Mouse (Mus musculus): ENCODE data around the gene Mgat5. TPM values are rescaled to one million over a fixed set of nuclear protein-coding genes. Genes with fewer than 3 reads are reported as not detected.

Mgat5 gene
- total RNA-seq, 2 experiments from 2014 or later: 1.1 to 1.2 TPM

DNA sequence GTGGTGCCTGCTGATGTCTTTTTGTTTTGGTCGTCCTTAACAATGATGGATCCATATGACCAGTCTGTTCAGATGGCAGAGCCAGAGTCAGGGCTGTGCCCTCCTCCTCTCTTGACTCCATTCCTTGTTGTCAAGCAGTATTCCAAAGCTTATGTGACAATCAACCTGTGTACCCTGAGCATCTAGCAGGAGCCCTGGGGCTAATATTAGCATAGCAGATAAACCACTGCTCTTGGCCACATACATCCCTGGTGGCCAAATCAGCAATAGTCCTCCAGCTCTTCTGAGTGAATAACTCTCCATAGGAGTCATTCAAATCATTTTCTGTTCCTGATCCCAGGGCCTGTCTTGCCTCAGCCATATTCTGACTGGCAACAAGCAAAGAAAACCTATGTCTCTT, 211.1 kb downstream of the Mgat5 start:
- intact Hi-C loops (cut with DNase I): no loop called here

DNA sequence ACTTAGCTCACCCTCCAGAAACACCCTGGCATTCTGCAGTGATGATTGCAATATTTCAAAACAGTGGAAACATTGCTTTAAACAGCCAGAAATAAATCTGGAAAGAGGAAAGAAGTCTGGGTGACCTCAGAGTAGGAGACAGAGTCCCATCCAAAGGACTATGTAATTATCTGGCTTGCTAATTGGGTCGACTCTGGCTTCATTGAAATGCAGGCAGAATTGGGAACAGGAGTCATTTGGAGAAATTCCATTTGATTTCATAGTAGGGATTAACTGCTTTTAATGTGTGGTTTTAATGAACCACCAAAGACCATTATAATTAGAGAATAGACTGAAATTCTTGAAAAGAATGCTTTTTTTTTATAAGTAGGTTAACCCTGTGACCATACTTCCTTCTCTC, 212.2 kb downstream of the Mgat5 start:
- intact Hi-C loops (cut with DNase I): no loop called here
- DNase-seq: no peak

More for the DNA sequence above, 211.1 kb downstream of the Mgat5 start:
- DNase-seq: no peak

DNA sequence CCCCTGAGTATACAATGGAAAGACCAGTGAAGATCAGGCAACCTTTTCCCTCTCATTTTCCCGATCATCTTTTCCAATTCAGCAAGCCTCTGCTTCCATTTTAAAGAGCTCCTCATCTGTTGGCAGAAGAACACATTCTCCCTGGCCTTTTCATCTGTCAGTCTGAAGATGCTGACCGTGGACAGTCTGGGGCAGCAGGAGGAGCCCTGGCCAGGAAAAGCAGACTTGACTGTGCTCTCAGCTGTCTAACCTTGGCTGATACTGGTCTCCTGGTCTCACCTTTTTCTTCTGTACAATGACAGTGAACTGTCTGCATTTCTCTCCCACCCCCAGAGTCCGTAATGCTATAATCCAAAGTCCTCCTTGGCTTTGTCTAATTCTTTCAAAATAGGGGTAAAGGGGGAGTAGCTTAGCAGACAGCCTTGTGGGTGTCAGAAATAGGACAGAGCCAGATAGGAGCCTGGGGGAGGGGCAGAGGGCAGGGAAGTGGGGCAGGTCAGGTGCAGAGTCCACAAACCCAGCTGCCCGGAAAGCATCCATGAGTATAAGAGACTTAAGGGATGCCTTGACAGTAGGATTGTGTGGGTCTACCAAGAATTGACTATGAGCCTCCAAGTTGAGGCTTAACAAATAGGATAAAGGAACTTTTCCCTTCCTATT, 214.2 kb downstream of the Mgat5 start:
- no peak for DNase-seq
- intact Hi-C loops (cut with DNase I): no loop called here

DNA sequence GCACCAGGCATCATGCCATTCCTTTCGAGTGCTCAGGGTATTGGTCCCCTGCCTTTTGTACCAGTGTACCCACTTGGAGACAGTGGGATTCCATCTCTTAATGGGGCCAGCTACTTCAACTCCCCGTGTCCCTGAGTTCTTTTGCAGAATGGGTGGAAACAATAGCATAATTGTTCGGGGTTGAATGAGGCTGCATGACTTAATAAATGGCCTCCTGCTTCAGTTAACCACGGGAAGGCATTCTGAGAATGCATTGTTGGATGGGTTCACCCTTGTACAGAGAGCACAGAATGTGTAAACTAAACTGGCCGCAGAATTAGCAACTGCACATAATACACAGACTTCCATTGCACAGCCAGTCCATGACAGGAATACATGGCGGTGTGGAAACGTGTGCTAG, 214.8 kb downstream of the Mgat5 start:
- intact Hi-C loops (cut with DNase I): no loop called here
- no peak for DNase-seq

DNA sequence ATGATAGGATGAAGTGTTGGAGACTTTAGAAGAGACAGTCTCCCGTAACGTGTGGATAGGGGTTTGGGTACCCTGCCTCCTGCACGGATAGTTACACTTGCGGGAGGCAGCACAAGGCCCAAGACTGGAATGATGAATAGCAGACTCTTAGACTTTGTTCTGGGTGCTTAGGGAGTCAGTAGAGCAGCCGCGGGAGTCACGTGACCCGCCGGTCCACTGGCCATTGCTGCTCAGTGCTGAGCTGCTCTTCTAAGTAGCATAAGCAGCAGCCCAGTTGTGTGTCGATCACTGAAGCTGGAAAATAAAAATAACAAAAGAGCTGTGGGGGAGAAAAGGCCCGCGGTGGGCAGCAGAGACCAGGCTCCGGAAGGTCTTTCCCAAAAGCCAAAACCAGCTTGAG, 215.6 kb downstream of the Mgat5 start:
- no peak for DNase-seq
- intact Hi-C loops (cut with DNase I): no loop called here

DNA sequence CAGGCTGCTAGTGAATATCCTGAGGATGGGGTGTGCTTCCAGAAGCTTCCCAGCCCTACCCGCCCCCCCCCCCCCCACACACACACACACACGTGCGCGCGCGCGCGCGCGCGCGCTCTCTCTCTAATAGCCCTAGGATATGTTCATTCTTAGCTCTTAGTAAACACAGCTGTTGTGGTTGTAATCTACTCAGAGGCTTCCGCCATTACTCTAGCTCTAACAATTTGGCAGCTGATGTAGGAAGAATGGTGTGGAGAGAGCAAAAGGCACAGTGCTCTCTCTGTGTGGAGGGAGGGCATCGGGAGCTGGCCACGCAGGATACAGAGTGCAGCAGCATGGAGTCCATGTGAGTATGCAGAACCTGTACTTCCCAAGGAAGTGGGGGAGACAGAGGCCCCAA, 216.0 kb downstream of the Mgat5 start:
- DNase-seq: no peak
- intact Hi-C loops (cut with DNase I): no loop called here

DNA sequence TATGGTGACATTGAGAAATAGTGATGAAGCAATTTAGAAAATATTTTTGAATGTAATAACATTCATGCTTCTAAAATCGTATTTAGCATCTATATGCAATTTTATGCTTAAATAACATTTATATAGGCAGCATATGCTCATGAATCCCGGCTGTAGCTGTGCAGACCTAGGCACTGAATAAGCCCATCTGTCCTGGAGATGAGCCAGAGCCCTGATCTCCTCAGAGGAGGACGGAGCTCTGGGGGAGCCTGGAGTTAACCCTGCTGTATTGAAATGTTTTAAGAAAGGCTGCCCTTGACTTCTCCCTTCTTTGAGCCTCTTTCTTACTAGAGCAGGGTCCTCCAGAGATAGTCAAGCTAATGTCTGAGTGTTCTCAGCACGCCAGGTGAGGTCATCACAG, 217.8 kb downstream of the Mgat5 start:
- no peak for DNase-seq
- intact Hi-C loops (cut with DNase I): no loop called here

DNA sequence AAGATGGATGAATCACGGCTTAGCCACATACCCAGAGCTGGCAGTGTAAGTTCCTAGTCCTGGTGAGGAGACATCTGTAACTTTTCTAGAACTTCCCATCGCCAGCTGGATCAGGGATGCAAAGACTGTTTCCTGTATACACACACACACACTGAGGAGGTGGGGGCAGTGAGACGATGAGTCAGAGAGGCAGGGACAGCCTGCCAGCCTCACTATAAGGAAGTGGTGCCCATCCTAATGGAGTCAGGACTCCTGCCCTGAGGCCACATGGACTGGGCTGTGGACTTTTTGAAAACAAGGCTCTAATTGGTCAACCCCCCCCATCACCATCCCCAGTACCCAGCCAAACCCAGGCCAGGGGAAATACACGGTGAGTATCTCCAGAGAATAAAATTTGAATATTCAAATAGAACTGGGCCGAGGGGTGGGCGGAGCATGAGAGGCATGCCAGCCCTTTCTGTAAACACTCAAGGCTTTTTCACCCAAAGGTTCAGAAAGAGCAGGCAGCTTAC, 220.3 kb downstream of the Mgat5 start:
- DNase-seq: no peak
- intact Hi-C loops (cut with DNase I): no loop called here

DNA sequence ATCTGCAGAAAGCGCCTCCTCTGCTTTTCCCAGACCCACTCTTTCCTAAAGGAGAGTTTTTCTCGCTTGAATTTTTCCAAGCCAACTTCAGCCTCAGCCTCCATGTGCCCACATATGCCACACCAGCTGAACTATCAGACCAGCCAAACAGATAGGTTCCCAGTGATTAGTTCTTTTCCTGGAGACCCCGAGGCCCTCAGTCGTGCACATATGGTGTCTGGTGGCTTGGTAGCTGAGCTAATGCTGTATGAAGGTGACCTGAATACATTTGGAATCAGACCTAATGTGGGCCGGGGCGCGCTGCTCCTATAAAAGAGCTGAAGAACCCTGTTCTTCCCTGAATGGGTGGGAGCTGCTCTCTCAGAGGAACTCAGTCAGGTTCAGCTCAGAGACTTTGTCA, 225.5 kb downstream of the Mgat5 start:
- intact Hi-C loops (cut with DNase I): no loop called here
- no peak for DNase-seq

DNA sequence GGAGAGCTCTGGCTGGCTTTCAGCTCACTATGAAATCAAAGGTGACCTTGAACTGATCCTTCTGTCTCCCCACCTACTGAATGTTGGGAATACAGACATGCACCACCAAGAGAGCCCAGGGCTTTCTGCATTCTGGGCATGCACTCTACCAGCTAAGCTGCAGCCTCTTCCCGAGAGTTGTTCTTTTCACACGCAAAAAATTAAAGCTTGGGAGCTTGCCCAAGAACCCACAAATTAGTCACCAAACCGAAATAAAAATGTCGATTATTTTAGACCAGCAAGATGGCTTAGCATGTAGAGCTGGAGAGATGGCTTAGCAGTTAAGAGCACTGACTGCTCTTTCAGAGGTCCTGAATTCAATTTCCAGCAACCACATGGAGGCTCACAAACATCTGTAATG, 230.0 kb downstream of the Mgat5 start:
- intact Hi-C loops (cut with DNase I): no loop called here
- no peak for DNase-seq

DNA sequence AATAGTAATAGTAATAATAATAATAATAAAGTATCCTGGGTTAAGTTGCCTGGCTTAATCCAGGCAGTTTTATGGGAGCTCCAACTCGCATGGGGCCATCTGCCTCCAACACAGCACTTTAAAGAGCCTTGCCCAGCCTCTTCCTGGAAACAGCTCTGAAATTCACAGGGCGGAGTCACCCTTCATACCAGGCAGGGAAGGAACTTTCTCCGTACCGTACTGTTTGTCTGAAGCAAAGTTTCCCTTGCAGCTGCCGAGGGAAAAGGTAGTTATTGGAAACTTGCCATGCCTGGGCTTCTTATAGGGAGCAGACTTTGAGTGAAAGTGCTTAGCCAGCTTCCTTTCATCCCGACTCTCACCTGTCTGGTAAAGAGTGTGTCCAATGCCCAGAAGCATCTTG, 232.3 kb downstream of the Mgat5 start:
- DNase-seq: no peak
- intact Hi-C loops (cut with DNase I): no loop called here

DNA sequence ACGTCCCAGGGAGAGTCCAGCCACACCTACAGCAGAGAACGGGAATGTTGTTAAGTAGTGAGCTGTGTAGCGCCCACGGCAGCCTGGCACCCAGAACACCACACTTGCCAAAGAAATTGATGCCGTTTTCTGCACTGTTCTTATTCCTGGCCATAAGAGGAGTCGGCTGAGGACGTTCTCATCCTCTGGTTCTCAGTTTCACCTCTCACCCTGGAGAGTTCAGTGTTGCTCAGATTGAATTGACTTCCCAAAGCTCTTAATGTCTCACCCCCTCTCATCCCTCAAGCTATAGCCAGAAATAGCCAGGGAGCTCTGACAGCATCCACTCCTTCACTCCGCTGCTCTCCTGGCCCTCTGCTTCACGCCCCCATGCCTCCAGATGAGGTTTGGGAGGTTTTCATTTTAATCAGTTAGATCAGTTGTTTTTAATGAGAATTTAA, 234.7 kb downstream of the Mgat5 start:
- intact Hi-C loops (cut with DNase I): no loop called here
- no peak for DNase-seq

DNA sequence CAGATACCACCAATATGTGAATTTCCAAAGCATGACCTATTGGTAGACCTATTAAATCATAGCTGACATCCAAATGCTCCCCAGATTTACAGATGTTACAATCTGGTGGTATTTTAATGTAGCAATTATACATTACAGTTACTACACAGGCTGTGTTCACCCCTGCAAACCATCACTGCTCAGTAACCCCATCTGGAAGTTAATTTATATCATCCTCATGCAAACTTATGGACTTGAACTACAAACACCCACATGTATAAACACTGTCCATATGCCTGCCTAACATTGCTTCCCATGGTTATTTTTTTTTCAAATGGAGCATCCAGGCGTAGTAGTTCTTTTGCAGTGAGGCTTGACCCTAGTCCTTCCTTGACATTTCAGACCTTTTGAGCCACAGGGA, 236.2 kb downstream of the Mgat5 start:
- intact Hi-C loops (cut with DNase I): no loop called here
- no peak for DNase-seq

DNA sequence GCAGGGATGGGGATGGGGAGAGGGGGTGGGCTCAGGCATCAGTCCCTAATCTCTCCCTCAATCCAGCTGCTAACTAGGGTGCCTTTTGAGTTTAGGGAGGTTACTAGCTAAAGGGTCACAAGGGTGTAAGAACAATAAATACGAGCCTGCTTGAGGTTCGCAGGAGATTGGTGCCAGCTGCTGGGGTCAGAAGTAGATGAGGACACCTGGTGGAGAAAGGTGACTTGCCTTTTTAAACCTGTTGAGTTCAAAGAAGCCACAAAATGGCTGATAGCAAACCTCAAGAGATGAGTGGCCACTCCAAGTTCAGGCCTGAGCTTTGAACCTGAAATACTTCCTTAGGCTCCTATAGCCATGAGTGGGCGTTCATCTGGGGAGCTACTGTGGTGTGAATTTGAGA, 236.9 kb downstream of the Mgat5 start:
- intact Hi-C loops (cut with DNase I): no loop called here
- DNase-seq: no peak

DNA sequence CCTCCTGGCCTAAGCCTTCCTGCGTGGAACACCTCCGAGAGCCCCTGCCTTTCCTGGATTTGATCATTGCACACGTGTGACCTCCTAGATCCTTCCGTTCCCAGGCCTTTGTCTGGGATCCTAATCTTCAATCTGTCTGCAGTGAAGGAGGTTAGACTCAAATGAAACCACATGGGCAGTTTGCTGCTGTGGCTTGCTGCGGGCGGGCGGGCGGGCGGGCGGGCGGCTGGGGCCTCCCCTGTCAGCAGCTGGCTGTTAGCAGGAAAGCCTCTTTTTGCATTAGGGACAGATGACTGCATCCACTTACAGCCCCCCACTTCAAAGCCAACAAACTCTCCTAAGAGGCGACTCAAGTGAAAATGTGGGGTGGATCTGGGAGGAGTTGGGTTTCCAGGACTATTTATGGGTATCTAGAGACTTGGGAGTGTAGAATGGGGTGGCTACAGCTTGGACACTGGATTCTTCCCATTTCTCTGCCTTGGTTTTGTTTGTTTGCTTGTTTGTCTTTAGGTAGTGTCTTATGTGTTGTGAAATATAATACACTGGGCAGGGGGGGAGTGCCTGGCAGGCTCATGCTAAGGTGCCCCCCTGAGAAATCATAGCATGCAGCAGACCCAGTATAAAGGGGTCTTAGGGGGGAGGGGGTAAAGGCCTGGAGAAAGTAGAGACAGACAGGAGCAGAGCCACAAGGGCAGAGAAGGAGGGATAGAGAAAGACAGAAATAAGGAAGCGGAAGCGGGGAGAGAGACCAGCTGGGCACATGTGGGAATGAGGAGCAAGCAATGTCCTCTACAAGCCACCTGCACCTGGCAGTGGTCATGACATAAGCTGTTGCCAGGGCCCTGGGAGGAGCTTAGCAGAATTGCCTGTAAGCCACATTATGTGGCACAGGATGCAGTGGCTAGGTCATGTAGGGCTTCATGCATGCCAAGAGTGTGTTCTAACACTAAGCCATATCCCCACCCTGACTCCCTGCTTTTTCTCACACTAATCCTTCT, 238.4 kb downstream of the Mgat5 start:
- DNase-seq: no peak
- intact Hi-C loops (cut with DNase I): no loop called here

DNA sequence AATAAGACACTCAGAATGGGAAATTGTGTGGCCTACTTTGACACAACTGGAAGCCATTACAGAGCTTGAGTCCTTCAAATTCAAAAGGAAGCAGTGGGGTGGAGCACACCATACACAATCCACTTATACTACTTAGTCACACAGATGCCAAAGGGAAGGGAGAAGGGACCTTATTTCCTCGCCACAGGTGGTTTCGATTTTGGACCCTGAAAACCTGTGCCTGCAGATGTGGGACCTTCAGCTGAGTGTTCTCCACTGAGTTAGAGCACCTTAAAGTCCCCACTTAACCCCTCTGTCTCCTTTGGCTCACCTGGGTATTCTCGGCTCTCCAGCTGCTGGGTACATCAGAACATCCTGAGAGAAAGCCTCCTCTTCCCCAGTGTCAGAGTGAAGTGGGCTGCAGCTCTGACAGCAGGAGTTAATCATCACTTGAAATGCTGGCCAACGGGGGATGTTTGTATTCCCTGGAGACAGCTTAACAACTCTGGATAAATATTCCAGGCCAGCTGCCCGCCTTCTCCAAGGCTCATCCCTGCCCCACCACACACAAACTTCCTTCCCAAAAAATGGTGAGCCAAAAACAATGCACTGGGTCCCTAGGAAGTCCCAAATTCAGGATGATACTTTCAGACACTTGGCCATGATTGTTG, 240.1 kb downstream of the Mgat5 start:
- no peak for DNase-seq
- intact Hi-C loops (cut with DNase I): no loop called here

DNA sequence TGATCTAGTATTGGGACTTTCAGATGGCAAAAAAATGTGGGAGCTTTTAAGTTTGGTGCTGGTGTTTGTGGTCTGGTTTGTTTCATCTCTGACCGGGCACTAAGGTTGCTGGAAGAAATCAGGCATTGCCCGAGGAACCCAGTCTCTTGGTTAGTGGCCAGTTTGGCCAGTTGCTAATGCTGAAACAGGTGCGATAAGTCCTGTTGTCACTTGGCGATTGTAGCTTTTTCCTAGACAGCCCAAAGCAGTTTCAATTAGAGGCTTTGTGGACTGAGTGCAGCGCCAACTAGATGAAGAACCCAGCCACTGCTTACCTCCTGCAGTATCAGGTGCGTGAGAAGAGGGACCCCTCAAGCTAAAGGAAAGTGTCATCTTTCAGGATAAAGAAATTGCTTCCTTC, 248.6 kb downstream of the Mgat5 start:
- intact Hi-C loops (cut with DNase I): no loop called here
- DNase-seq: no peak

DNA sequence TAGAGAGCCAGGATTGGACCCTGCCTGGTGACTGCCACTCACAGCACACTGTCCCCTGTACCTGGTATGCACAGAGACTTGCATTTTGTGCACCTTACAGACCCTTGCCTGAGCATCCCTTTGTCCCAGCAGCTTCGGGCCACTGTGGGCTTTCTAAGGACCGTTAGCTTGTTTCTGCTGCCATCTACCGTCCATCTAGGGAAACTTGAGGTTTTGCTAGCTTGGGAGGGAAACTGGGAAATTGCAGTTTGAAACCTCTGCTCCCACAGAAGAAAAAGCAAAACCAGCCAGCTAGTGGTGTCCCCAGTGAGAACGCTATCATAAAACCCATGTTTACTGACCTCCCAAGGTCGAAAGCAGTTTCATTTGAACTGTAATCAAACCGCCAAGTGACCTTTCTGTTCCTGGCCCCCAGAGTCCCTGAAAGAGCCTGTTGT, 254.2 kb downstream of the Mgat5 start:
- DNase-seq: no peak
- intact Hi-C loops (cut with DNase I): loop anchor here (2.0 kb wide), 2 partner anchors 256 to 442 kb away; no protein-coding TSS in a partner anchor

DNA sequence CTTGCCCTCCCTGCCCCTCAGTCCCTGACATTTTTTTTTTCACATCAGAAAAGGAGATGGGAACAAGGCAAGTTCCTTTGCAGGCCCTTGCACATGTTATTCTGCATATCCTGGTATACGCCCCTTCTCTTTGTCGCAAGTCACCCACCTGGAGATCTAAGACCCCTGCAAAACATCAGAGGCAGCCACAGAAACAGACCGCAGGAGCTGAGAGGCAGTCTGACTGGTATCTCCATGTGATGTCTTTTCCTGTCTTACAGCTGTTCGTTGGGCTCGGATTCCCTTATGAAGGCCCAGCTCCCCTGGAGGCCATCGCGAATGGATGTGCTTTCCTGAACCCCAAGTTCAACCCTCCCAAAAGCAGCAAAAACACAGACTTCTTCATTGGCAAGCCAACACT, 254.8 kb downstream of the Mgat5 start:
- no peak for DNase-seq
- intact Hi-C loops (cut with DNase I): loop anchor here (2.0 kb wide), 2 partner anchors 257 to 443 kb away; no protein-coding TSS in a partner anchor

DNA sequence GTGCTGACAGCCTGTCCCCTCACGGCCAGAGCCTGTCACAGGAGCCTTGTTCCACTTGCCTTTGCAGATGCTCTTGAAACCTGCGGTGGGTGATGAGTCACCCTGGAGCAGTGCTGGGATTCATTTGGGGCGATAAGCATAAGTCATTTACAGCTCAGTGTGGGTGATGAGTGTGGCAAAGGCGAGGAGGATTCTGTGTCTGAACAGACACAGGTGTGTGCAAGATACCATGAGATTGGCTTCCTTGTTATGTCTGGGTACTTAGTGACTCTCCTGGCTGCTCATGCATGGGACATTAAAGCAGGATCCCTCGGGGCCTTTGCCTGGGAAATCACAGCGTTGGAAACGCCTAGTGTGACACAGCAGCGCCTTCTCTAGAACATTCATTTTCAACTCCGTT, 256.2 kb downstream of the Mgat5 start:
- intact Hi-C loops (cut with DNase I): no loop called here

DNA sequence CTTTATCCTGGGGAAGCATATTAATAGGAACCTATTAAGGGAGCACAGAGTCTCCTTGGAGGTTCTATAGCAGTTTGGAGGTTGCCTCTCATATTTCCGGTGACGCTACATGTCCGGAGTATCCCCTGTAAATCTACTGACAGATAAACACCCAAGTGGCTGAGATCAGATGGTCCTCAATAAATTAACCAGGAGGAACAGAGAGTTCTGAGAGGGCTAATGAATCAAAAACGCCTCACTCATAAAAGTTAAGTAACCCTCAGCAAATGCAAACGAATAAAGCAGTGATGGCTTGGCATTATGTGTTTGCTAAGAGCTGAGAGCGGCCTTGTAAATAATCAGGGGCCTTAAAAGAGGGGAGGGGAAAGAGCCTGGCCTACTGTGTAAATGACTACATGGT, 259.2 kb downstream of the Mgat5 start:
- intact Hi-C loops (cut with DNase I): no loop called here
- DNase-seq: no peak

More for the DNA sequence above, 256.2 kb downstream of the Mgat5 start:
- DNase-seq: no peak

Data from gastrocnemius, postnatal 36 days (tissue).